In genomic region chr2:51140486-51140885, GRCm38 (mm10) we compare ENCODE assay signal across 8 mouse cellular contexts. TPM values are rescaled to one million over a fixed set of nuclear protein-coding genes. Genes with fewer than 3 reads are reported as not detected.
DNase-seq lines count a peak whose midpoint lies in the region; ATAC-seq lines count a peak whose summit lies in the region.

No protein-coding gene starts in this region.

- peak overlapping the region; percentile 61 for H3K9ac ChIP-seq in forebrain, embryonic 13.5 days

- peaks cover 44% of the 10 kb centered on the region for H3K36me3 ChIP-seq in forebrain, embryonic 13.5 days (ENCODE audit: poor library complexity, severe bottlenecking)

- H3K4me2 ChIP-seq in forebrain, embryonic 13.5 days, result peak overlapping the region; percentile 62

- WGBS in forebrain, embryonic 13.5 days, result 0% methylated on average over 8 of the region's 8 CpGs

- peaks cover 82% of the 10 kb centered on the region for H3K4me1 ChIP-seq in forebrain, embryonic 13.5 days

- H3K27me3 ChIP-seq in forebrain, embryonic 13.5 days, result no peaks in the 10 kb centered on the region

- no peaks in the 10 kb centered on the region for H3K9me3 ChIP-seq in forebrain, embryonic 13.5 days (replicated peaks)

- peak; percentile 93 for DNase-seq in Muller cell, postnatal 12 days (ENCODE audit: inconsistent ontology term)
- peak; percentile 33 for DNase-seq in kidney, adult 9 months
- peak; percentile 33 for DNase-seq in lung, postnatal 36 days
- no peak for DNase-seq in cerebellum, adult 18-20 months
- no peak for DNase-seq in cerebellum, postnatal 4 days (ENCODE audit: low spot score in 2 of 2)
- DNase-seq in frontal cortex, postnatal 36 days (ENCODE audit: low spot score in 2 of 2), result no peak
- no peak for DNase-seq in thymus, postnatal 4 days

- H3K4me3 ChIP-seq in forebrain, embryonic 13.5 days, result peak overlapping the region; percentile 34

- peak; percentile 66 for ATAC-seq in forebrain, embryonic 13.5 days

- peak overlapping the region; percentile 65 for H3K27ac ChIP-seq in forebrain, embryonic 13.5 days

RNA-seq across cellular contexts. Expression of gene Rnd3, which starts 8.4 kb away (rescaled TPM):
- polyA plus RNA-seq in forebrain, embryonic 13.5 days (2015; fragmentation: Nextera tagmentation; extraction: Ambion mirVana), result 199 and 207 TPM in 2 replicates

Comparison
In these comparisons a context has a peak if more than half of its experiments do, and no peak if none do; other contexts are left out.
1. DNase-seq: peak in Muller cell, postnatal 12 days (single experiment), kidney, adult 9 months (single experiment) and lung, postnatal 36 days (single experiment); none in cerebellum, adult 18-20 months (0 of 2), cerebellum, postnatal 4 days (0 of 2), frontal cortex, postnatal 36 days (0 of 2) and thymus, postnatal 4 days (single experiment).